Mouse (Mus musculus): Measurements from ENCODE around the gene Mrtfb.

GRCm38 (mm10) chr16:13257528-13257835 lies 1.2 kb downstream of the Mrtfb start:
- TF ChIP-seq POLR2A (IDR thresholded peaks at IDR 0.05; ENCODE audit: extremely low read depth, insufficient read depth, low read length) (no peak), CTCF (IDR thresholded peaks at IDR 0.05; ENCODE audit: extremely low read depth, insufficient read depth, low read length) (no peak)

Data from cortical plate, adult 2 months (tissue).